Mouse (Mus musculus) lung, embryonic 16.5 days (tissue): ENCODE measurements at regions not wholly inside any gene's neighbourhood (a gene's known extent, or its start where the extent isn't known, plus 50 kb on each side); places are given as distances from the start of the nearest gene placed in this dataset.

Experiments
- ATAC-seq: fragments of 200-750 bp; cut with Nextera tagmentation; 2 replicates; pipeline ENCODE4 v1.8.0; 2017; ENCODE audit warnings: low read depth, mild to moderate bottlenecking, moderate library complexity
- H3K27ac ChIP-seq: fragments of 300-500 bp; sonication (generic); 2 replicates; pipeline ENCODE4 v1.5.1; 2014; ENCODE audit warnings: mild to moderate bottlenecking, control low read depth, low read length
- H3K27me3 ChIP-seq: fragments of 300-500 bp; sonication (generic); 2 replicates; pipeline ENCODE4 v1.6.1; 2014; ENCODE audit warnings: low read depth, low read length, mixed read lengths; ENCODE audit not compliant: control insufficient read depth, insufficient read depth
- H3K36me3 ChIP-seq: fragments of 300-500 bp; sonication (generic); 2 replicates; pipeline ENCODE4 v1.6.1; 2014; ENCODE audit warnings: low read length; ENCODE audit not compliant: control insufficient read depth, insufficient read depth
- H3K4me1 ChIP-seq: fragments of 300-500 bp; sonication (generic); replicated peaks from 2 replicates; pipeline ENCODE4 v1.6.1; 2014; ENCODE audit warnings: low read length, mixed read lengths; ENCODE audit not compliant: control insufficient read depth, insufficient read depth
- H3K4me2 ChIP-seq: fragments of 300-500 bp; sonication (generic); 2 replicates; pipeline ENCODE4 v1.6.1; 2014; ENCODE audit warnings: low read depth, low read length, control low read depth
- H3K4me3 ChIP-seq: fragments of 300-500 bp; sonication (generic); 2 replicates; pipeline ENCODE4 v1.5.1; 2014; ENCODE audit warnings: mild to moderate bottlenecking, low read length, control low read depth
- H3K9ac ChIP-seq: fragments of 300-500 bp; sonication (generic); 2 replicates; pipeline ENCODE4 v1.6.1; 2014; ENCODE audit warnings: low read length, control low read depth
- H3K9me3 ChIP-seq: fragments of 300-500 bp; sonication (generic); 2 replicates; pipeline ENCODE4 v1.6.1; 2016; ENCODE audit warnings: low read length; ENCODE audit not compliant: control insufficient read depth
- WGBS: fragments of 180-500 bp; shearing (Covaris S2); extraction: QIAGEN DNeasy Blood & Tissue Kit; methylation state at CpG from one replicate; pipeline ENCODE4 v1.1.7; 2014; 5-methylcytosine and 5-hydroxymethylcytosine counted together

DNA sequence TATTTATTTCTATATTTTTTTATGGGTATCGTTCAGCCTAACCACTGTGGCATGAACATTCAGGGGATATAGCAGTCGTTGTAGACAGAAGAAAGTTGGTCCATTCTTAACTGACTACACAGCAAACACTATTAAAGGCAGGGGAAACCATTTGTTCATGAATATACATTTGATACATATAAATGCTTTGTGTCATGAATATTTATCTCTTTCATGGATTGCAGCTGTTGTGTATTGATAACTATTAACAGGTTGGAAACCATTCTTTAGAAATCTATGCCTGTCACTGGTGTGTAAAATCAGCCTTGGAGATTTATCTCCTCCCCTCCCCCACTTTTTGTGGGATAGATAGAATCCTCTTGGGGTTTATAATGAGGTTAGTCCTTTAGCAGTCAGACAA, 264.9 kb downstream of the Btg1 start:
- no peak overlapping the region for H3K4me3 ChIP-seq
- no peak for ATAC-seq
- no peaks in the 10 kb centered on the region for H3K9me3 ChIP-seq
- no peaks in the 10 kb centered on the region for H3K27me3 ChIP-seq
- no peaks in the 10 kb centered on the region for H3K36me3 ChIP-seq
- H3K27ac ChIP-seq: no peak overlapping the region
- no peak overlapping the region for H3K9ac ChIP-seq
- 77% methylated on average over 2 of the region's 2 CpGs for WGBS
- H3K4me1 ChIP-seq: no peaks in the 10 kb centered on the region
- H3K4me2 ChIP-seq: no peak overlapping the region

DNA sequence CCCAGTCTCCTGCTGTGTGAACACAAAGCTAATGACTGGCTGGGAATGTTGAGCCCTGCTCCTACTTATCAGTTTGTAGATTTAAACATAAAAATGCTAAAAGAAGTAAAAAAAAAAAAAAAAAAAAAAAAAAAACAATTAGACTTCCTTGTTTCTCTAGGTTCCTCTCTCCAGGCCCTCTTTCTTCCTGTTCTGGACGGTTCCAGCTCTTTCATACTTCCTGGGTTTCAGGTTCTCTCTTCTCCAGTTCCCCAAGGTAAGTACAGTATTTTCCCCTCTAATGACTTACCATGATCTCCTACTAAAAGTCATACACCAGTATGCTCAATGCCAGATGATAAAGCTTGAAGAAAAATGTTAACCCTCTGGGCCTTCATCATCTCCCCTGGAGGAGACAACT, 284.3 kb downstream of the Btg1 start:
- WGBS: 36% methylated on average over 1 of the region's 1 CpGs
- Histone ChIP-seq H3K9me3 (no peaks in the 10 kb centered on the region), H3K9ac (no peak overlapping the region), H3K36me3 (no peaks in the 10 kb centered on the region), H3K4me3 (no peak overlapping the region), H3K27me3 (no peaks in the 10 kb centered on the region), H3K4me2 (no peak overlapping the region), H3K4me1 (no peaks in the 10 kb centered on the region), H3K27ac (no peak overlapping the region)
- no peak for ATAC-seq

DNA sequence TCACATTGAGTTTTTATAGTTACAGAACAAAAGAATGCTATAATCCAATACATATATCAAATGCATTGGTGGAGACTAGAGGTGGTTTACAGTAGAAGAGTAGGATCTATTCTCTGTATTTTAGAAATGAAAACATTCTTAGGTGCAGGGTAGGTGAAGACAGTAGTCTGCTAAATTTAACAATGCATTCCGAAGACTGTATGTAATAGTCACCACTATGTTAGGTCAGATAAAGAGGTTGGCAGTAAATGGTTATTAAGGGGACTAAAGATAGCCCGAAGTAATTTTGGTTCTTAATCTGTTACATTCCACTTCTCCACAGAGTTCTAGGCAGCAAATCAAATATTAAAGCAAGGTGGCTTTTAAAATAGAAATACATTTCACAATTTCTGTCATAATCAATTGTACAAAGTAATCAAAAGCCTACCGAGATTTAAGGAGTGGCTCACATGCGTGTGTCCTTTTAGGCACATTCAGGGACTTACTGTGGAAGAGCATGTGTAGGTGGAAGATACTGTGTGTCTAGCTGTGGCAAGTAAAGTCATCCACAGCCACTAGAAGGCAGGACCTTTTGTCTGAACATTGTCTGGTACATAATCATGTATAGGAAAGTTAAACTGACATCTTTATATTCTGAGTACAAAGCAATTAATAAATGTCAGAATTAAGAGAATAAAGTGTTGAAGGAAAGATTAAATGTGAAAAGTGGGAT, 288.4 kb downstream of the Btg1 start:
- no peak overlapping the region for H3K27ac ChIP-seq
- ATAC-seq: no peak
- no peak overlapping the region for H3K4me3 ChIP-seq
- H3K4me1 ChIP-seq: no peaks in the 10 kb centered on the region
- no peaks in the 10 kb centered on the region for H3K27me3 ChIP-seq
- 87% methylated on average over 4 of the region's 4 CpGs for WGBS
- no peak overlapping the region for H3K4me2 ChIP-seq
- H3K9ac ChIP-seq: no peak overlapping the region
- no peaks in the 10 kb centered on the region for H3K9me3 ChIP-seq
- H3K36me3 ChIP-seq: no peaks in the 10 kb centered on the region

DNA sequence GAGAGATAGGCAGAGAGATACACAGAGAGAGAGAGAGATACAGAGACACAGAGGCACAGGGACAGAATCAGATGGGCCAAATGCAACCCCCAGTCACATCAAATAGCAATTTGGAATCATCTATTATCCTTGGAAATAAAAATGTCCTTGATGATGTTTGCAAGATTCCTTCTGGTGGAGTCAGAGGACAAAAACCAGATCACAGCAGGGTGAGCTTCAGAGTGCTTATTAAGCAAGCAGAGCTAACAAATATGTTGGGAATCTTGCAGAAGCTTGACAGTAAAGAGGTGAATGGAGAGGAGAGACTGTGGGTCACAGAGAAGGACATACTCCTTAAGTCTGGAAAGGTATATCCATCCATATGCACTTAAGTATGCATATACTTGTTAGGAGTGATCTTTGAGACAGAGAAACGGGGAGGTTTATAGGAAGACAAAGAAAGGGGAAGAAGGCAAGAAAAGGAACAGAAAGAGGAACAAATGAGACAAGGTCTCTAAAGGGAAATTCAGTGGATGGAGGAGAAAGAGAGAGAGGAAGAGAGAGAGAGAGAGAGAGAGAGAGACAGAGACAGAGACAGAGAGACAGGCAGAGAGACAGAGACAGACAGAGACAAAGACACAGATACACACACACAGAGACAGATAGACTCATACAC, 293.0 kb downstream of the Btg1 start:
- H3K27ac ChIP-seq: no peak overlapping the region
- no peak overlapping the region for H3K4me2 ChIP-seq
- WGBS: 68% methylated on average over 1 of the region's 1 CpGs
- no peaks in the 10 kb centered on the region for H3K27me3 ChIP-seq
- H3K4me1 ChIP-seq: no peaks in the 10 kb centered on the region
- H3K9ac ChIP-seq: no peak overlapping the region
- H3K4me3 ChIP-seq: no peak overlapping the region
- no peak for ATAC-seq
- peaks cover 7% of the 10 kb centered on the region for H3K9me3 ChIP-seq
- no peaks in the 10 kb centered on the region for H3K36me3 ChIP-seq

DNA sequence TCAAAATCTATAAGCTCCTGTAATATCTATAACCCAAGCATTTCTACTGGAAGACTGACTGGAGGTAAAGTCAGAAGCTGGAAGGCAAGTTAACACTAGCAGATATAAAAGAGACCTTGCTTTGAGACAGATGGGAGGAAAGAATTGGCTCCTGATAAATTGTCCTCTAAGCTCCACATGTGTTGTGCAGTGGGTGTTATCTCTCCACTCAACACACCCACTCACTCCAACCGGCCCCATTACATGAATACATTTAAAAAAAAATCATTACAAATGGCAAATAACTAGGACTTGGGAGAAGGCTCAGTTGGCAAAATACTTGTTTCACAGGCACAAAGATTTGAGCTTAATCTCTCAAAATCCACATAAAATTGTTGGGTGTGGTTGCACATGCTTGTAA, 304.4 kb downstream of the Btg1 start:
- Histone ChIP-seq H3K27ac (no peak overlapping the region), H3K36me3 (no peaks in the 10 kb centered on the region), H3K9ac (no peak overlapping the region), H3K9me3 (peaks cover 9% of the 10 kb centered on the region), H3K27me3 (no peaks in the 10 kb centered on the region), H3K4me1 (peaks cover 9% of the 10 kb centered on the region; the same call in 1 of the 2 replicates), H3K4me2 (no peak overlapping the region), H3K4me3 (no peak overlapping the region)
- no peak for ATAC-seq
- WGBS: 74% methylated on average over 1 of the region's 1 CpGs

DNA sequence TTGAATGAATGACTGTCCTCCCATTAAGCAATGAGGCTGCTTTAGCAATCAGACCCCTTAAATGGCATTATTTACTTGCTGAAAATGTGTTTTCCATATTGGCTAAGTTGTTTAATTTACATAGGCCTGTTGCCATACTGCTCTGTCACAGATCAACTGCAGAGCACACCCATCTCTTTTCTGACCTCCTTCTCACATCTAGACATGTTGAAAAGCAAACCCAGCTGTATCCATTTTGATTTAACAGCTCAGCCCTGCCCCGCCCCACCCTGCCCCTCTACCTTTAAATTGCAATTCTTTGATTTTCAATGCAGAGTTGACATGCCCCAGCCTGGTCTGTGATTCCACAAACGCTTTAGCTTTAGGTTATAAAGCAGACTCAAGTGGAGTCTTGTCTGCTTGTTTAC, 307.5 kb downstream of the Btg1 start:
- peak; percentile 71 for ATAC-seq
- Histone ChIP-seq H3K9ac (no peak overlapping the region), H3K27ac (peak overlapping the region; percentile 54), H3K4me1 (peaks cover 9% of the 10 kb centered on the region; the same call in 1 of the 2 replicates), H3K36me3 (no peaks in the 10 kb centered on the region), H3K9me3 (no peaks in the 10 kb centered on the region), H3K27me3 (no peaks in the 10 kb centered on the region), H3K4me2 (no peak overlapping the region), H3K4me3 (no peak overlapping the region)
- WGBS: 59% methylated on average over 2 of the region's 2 CpGs

DNA sequence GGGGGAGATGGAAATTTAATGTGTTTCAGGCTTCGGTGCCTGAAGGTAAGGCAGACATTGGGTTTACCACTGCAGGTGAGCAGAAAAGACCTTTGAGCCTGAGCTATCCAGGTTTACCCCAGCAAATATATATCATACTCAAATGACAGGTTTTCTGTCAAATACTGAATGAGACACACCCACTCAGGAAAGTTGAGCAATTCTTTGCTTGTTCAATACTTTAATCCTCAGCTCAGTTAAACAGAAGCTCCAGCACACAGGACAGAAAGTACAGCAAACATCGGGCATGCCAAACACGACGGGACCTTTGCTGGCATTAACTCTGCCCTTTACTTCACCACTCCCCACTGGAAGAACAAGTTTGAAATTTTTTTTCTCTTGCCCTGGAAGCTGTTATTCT, 307.9 kb downstream of the Btg1 start:
- Histone ChIP-seq H3K27ac (peak overlapping the region; percentile 54), H3K36me3 (no peaks in the 10 kb centered on the region), H3K9ac (no peak overlapping the region), H3K27me3 (no peaks in the 10 kb centered on the region), H3K9me3 (no peaks in the 10 kb centered on the region), H3K4me1 (peaks cover 9% of the 10 kb centered on the region; the same call in 1 of the 2 replicates), H3K4me3 (no peak overlapping the region), H3K4me2 (no peak overlapping the region)
- 0 out of 2 replicates have a peak, but pooled peaks have one; percentile 53 for ATAC-seq
- WGBS: 46% methylated on average over 4 of the region's 4 CpGs

DNA sequence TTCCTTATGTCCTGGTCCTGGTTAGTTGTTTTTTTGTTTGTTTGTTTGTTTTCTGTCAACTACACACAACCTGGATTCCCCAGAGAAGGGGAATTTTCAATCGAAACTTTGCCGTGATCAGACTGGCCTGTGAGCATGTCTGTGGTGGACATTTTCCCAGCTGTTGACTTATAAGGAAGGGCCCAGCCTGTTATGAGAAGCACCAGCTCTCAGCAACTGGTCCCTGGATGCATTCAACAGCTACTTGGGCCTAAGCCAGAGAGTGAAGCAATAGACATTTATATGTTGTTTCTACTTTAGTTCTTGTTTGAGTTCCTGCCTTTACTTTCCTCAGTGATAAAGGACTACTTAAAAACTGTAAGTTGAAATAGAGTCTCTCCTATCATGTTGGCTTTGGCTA, 309.0 kb downstream of the Btg1 start:
- 43% methylated on average over 2 of the region's 2 CpGs for WGBS

DNA sequence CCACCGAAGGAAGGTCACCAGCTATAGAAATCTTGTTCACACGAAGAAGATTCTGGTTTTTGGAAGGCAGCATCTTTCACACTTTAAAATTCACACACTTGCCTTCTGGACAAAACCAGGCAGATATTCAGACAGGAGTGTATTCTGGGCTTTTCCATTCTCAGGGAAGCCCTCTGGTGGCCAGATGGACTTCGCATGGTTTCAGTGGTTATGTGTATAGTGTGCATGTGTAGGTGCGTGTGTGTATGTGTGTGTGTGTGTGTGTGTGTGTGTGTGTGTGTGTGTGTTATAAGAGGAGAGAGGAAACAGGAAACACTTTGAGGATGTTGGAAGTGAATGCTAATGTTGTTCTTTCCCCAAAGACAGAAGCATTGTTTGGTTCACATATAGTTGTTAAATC, 317.9 kb downstream of the Btg1 start:
- WGBS: 52% methylated on average over 4 of the region's 4 CpGs
- H3K27ac ChIP-seq: no peak overlapping the region
- H3K36me3 ChIP-seq: no peaks in the 10 kb centered on the region
- no peak overlapping the region for H3K9ac ChIP-seq
- H3K9me3 ChIP-seq: no peaks in the 10 kb centered on the region
- H3K4me2 ChIP-seq: no peak overlapping the region
- no peak for ATAC-seq
- H3K4me1 ChIP-seq: no peaks in the 10 kb centered on the region
- H3K4me3 ChIP-seq: no peak overlapping the region
- H3K27me3 ChIP-seq: no peaks in the 10 kb centered on the region

More for the DNA sequence above, 309.0 kb downstream of the Btg1 start:
- Histone ChIP-seq H3K9ac (no peak overlapping the region), H3K27me3 (no peaks in the 10 kb centered on the region), H3K4me1 (peaks cover 9% of the 10 kb centered on the region; the same call in 1 of the 2 replicates), H3K27ac (no peak overlapping the region), H3K36me3 (no peaks in the 10 kb centered on the region), H3K9me3 (no peaks in the 10 kb centered on the region), H3K4me3 (no peak overlapping the region), H3K4me2 (no peak overlapping the region)
- peak; percentile 82 for ATAC-seq
